Mouse (Mus musculus): ENCODE data around the gene Phf21a.

GRCm38 (mm10) chr2:92331871-92332270, 239.0 kb downstream of the Phf21a start:
- no peak for TF ChIP-seq GATA1 (IDR thresholded peaks at IDR 0.05; ENCODE audit: low read length)
- no peak for TF ChIP-seq TAL1 (IDR thresholded peaks at IDR 0.05; ENCODE audit: low read length)
